Mouse (Mus musculus): ENCODE measurements around the gene Pelo.
A peak's percentile ranks its signal among the peaks of the same experiment; 100 is the strongest.

Gene Pelo

DNA sequence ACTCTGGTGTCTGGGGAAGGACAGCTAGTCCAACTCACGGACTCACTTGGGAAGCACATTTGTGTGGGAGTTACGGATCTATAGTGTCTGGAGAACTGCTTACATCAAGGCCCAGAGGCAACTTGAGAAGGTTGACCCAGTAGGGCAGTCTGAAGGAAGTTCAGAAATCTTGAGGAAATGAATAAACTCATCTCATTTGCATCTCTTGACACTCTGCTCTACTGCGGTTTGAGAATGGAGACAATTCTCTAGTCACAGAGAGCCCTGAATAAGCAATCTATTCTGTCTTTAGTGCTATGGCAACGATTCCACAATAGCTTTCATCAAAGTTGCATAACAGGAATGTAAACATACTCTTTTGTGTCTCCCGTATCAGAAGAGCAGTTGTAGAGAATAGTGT is 7.0 kb upstream of the Pelo start:
- DNase-seq (ENCODE audit: low read depth, low spot score) = no peak

DNA sequence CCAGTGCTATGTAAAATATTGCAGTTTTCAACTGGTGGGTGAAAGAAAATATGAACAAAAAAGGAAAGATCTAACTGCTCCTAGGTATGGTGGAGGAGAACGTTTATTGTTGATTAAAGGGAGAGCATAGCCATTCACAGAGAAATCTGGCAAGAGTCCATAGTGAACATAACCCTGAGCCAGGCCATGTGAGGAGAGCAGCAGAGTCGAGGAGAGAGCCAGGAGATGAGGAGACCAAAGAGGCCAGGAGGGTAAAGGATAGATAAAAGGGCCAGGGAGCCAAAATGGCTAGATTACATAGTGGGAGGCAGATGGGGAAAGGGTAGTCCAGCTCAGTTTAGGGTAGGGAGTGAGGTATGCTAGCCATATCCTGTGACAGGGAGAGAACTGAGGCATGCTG is 6.2 kb upstream of the Pelo start:
- no peak for DNase-seq (ENCODE audit: low read depth, low spot score)

DNA sequence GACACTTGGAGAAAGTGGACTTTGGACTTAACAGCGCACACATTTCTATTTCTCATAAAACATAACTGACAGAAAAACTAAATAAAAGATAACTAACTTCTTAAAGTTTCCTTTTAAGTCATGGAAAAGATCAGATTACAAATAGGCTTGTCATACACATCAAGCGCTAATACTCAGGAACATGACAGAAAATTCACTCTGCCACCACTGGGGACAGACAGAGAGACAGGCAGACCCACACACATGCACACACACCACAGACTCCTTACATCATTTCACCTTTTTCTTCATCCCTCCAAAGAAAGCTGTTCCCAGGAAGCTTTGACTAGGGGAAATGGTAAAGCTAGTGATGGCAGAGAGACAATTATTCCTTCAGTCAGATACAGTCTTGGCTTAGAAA is 5.4 kb upstream of the Pelo start:
- no peak for DNase-seq (ENCODE audit: low read depth, low spot score)

DNA sequence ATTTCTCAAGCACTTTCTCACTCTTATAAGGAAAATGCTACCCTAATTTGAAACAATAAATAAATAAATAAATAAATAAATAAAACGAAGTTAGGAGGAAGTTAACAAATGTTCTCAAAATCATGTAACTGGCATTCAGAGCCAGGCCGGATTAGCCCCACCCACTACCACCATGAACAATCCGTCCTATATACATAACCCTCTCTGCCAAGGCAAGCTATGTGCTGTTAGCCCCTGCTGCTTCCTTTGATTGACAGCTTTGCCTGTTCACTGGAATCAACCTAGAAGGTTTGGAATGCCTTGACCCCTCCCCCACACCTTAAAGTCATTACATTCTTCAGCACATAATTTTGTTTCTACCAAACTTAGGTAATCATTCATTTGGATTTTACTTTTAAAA is 1.5 kb upstream of the Pelo start:
- peak; percentile 57 for DNase-seq (ENCODE audit: low read depth, low spot score)

DNA sequence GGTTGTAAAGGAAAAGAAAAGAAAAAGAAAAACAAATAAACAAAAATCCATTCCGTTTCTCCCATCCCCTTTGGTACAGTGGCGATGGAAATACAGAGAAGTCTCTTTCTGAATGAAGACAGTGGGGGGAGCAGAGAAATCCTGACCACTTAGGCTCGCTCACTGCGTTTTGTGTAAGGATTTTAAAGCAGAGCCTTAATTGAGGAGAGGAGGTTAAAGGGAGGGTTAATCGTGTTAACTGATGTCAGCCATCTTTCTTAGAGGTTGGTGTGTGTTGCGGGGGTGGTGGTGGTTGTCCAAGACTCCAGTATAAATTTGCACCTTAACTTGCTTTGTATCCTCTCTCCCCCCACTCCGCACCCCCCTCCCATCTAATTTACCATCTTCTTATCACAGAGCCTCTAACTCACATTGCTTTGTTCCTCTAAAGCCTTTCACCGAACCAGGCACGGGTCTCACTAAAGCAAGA is 1.0 kb upstream of the Pelo start:
- DNase-seq (ENCODE audit: low read depth, low spot score) = no peak

DNA sequence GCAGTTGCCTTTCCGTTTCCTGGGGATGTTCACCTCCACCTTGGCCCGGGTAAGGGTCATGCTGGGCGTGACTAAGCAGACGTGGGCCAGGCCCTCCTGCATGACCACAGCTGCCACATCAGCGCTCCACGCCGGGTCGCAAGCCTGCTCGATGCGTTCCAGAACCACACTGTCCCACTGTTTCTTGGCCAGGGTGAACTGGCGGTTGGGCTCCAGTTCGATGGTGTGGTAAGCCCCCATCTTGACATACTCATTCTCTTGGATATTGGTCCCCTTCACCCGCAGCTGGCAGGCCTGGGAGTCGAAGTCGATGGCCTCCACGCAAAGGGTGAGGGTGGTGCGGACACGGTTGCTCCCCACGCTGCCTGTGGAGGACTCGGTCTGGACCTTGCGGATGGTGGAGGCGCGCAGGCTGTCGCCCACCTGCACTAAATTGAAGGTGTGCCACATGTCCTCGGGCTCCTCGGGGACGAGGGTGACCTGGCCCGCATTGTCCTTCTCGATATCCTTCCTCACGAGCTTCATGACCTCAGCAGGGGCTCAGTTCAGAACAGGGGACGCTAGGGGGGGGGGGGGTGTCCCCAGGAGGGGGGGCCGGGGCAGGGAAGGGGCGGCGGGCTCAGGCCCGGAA is 476 bp downstream of the Pelo start:
- DNase-seq (ENCODE audit: low read depth, low spot score) = peak; percentile 42

DNA sequence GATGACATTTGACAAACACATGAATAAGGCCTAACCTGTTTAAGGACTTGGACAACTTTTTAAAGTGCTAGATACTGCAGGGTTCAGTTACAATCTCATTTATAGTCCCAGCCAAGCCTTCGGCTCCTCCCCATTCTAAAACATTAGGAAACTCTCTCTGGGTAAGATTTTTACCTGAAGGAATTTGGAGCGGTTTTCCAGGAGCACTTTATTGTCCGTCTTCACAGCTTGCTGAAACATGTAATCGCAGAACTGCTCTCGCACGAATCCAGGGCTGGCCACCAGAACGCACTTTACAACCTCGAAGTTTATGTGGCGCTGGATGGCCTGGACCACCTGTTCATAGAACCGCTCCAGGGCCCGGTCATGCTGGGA is 979 bp downstream of the Pelo start:
- no peak for DNase-seq (ENCODE audit: low read depth, low spot score)

DNA sequence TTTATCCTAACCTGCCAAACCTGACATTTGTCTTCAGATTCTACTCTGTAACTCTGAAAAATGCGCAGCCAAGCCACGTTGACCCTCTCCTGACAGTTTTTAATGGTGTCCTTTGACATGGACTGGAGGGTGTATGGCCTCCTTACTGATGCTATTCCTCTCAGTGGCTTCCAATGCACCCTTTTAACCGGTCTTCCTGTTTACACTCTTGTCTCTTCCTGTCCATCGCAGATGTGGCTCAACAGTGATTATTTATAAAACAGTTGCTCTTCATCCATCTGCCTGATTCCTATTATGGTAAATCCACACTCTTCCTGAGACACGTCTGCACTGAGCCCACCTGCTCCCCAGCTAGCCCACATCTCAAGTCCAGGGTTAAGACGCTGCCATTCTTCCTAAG is 4.0 kb downstream of the Pelo start:
- DNase-seq (ENCODE audit: low read depth, low spot score) = no peak

DNA sequence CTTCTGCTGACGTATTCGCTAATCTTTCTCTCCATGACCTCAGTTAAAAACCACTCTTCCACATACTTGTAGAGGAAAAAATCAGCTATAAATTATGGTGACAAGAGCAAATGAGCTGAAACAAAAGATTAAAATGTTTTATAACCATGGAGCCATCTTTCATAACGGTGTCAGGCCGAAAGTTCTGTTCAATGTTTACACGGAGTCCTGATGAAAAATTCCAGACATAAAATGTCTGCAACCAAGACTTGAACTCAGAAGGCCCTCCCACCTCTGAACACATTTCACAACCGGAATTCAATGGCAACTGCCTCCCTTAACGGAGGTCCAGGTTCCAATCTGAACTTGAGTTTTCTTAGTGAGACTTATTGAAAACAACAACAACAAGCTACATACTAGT is 7.6 kb downstream of the Pelo start:
- DNase-seq (ENCODE audit: low read depth, low spot score) = no peak

DNA sequence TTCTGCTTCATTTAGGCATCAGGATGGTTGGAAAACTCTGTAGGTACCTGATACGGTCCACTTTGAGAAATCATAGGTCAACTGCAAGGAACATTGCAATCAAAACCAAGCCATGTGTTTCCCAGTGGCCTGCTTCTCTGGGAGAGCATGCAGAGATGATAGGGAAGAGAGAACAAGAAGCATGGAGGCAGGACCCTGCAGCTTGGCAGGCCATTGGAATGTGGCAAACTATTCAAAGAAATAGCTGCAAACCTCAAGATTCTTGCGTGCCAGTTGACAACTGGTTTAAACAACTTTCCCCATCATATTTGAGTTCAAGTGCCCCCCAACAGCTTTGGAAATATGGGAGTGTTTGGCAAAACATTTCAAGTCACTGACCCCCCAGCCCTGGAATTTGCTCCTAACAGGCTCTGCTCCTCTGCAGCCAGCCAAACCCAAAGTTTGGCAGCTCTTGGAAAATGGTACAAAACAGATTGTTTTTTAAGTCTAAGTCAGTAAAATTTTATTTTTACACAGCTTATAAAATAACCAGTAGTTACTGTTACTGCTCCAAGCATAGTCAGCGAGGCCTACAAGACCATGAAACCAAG is 9.9 kb downstream of the Pelo start:
- no peak for DNase-seq (ENCODE audit: low read depth, low spot score)

DNA sequence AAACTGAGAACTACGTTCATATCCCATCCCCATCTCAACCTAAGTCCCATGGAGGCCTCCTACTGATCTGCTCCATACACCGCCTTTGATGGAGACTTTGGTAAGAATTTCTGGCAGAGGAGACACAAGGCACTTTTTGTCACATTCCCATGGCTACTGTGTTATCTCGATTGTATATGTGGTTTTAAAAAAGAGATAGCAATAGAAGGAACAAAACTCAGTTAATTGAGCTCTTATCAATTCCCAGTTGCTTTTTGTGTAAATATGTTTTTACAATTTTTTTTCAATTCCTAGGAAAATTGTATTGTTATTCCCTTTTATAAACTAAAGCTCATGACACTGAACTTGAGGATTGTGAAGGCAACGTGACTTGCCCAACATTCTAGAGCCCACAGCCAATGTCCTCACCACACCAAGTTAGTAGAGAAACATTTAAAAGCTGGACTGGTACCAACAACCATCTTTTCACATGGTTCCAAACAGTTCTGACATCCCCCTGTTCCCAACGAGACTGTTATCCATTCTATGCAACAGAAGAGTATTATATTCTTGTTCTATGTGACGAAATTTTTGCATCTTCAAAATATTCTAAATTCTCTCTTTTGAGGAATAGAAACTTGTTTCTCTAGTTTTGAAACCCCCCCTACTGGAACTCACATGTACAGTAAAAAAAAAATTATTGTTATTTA is 10.8 kb downstream of the Pelo start:
- no peak for DNase-seq (ENCODE audit: low read depth, low spot score)

DNA sequence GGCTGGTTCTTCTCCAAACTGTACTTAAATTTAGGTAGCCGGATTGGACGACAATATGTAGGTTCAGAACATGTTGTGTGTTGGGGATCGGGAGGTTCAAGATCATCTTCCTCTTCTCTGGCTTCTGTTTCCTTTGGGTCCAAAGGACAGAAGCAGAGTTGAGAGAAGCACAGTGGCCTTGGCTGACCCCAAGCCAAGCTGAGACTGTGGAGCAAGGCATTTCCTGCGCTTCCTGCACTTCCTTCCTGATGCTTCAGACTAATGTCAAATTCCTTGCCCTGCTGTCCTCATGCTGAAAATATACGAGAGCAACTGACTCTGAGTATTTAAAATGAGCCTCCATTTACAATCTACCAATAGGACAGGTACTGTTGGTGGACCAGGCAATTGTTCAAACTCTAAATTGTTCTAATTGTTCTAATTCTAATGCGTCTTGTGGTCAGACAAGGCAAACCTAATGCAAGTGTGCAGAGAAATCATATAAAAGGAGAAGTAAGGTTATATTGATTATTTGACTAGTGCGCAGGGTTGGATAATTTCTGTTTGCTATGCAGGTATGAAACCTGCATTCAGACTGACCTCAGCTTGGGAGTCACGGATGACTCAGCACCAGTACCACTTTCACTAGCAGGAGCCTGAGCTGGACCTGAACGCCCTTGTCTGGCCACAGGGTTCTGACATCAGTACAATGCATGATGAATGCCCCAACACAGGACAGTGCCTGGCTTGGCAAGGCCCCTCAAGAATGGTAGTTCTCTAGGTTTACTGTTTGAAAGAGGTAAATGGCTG is 12.4 kb downstream of the Pelo start:
- no peak for DNase-seq (ENCODE audit: low read depth, low spot score)

DNA sequence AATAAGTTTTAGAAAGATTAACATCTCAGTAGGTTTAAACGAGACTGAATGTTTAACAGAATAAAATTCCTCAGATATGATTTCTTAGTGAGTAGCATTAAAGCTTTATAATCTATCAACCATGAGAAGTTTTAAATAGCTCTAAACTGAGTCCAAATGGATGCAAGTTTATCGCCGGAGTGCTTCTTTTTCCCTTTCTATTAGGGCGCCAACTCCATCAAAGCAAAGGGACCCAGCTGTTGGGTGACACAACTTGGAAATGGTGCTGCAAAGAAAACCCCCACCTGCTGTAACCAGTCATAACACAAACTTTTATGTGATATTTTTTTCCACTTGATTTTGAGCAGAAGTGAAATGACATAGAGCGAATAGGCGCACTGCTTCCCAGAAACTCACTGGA is 17.6 kb downstream of the Pelo start:
- no peak for DNase-seq (ENCODE audit: low read depth, low spot score)

DNA sequence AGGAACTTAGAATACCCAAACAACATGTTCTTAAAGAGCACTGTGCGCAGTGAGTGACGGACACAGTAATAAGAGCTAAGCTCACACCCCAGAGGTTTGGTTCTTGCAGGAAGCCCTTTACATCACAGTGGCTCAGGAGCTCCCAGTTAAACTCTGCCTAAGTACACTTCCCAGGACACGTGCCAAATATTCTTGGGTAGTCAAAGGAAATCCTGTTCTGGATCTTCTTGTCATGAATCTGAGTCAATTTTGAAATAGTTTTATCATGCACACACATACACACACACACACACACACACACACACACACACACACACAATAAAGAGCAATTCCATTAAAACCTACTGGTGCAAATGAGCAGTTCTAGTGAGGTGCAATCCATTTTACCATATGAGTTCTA is 18.6 kb downstream of the Pelo start:
- no peak for DNase-seq (ENCODE audit: low read depth, low spot score)

DNA sequence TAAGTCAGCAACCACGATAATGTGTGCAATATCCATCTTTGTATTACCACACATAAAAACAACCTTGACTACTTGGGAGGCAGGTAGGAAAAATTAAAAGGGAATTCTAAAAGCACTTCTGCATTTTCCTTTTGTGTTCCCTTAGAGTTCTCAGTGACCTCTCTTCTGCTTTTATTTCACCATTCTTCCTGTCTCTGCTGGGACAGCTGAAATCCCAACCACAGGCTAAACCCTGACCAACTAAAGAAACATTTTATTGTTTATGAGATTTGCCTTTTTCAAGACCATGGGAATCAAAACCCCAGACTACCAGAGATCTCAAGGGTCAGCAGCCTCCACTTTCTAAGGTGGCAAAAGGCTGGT is 22.0 kb downstream of the Pelo start:
- no peak for DNase-seq (ENCODE audit: low read depth, low spot score)

DNA sequence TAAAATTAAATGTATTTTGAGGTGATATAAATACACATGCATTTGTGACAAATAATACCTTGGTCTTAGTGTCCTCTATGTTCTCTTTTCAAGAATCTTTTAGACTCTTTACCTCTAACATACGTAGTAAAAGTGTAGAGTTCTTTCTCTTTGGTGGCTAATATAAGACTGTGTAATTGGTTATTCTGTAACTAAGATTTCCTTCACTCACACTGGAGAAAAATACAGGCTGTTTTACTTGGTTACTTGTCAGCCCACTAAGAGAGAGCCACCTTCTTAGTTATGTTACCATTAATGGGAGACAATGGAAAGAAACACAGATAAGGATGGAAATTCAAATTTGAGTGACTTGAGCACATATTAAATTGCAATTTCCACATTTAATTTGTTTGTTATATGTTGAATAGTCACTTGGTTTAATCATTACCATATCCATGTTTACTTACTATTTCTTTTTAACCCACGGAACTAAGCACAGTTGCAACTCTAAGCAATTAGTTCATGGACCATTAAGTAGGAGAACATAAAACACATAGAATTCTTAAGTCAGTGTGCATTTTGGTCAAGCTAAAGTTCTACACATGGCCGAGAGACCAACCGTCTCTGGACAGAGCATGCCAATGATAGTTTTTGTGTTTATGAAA is 22.5 kb downstream of the Pelo start:
- DNase-seq (ENCODE audit: low read depth, low spot score) = no peak

DNA sequence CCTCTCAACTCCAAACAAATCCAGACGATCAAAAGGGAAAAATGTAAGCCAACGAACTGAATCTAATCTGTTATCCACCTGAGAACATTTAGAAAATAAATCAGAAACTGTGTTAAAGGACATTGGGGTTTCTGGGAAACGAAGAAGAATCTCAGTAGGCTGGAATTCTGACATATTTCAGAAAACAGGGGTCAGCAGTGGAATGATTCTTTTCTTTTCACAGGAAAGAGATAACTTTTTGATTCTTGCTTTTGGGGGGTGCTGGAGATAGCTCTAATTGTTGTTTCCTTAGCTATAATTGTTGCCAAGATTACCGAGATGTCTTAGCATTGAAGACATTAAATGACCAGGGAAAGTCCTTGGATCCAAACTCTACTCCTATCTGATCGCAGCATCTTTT is 32.4 kb downstream of the Pelo start:
- DNase-seq (ENCODE audit: low read depth, low spot score) = no peak

DNA sequence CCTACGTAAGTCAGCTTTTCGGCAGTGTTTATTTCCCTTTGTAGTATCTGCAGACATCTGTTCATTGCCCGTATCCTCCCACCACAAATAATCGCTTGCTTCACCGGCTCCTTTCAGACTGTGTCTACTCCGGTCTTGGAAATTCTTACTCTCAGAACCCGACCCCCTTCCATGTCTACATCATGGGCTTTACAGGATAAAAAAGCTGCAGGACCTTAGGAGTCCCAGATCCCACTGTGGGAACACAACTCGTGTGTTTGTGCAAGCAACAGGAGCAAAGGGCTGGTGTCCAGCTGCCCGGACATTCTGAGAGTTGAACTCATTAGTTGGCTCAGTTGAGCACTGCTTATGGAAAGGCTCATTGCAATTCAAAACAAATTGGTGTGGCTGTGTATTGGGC is 35.2 kb downstream of the Pelo start:
- no peak for DNase-seq (ENCODE audit: low read depth, low spot score)

DNA sequence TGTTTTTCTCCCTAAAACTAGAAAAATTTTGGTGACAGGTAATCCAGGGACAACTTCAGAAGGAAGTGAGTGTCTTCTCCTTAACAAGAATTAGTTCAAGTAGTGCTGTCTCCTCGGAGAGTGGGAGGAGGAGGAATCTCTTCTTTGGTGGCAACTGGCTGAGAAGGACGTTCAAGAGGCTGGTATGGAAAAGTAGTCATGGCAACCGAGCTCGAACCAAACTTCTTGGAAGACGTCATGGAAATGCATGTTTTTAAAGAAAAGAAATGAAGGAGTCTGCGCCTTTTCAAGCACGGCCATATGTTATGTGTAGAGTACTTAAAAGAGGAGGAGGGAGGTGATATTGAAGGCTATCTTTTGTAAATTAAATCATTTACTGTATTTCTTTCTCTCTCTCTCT is 37.4 kb downstream of the Pelo start:
- DNase-seq (ENCODE audit: low read depth, low spot score) = peak; percentile 8

DNA sequence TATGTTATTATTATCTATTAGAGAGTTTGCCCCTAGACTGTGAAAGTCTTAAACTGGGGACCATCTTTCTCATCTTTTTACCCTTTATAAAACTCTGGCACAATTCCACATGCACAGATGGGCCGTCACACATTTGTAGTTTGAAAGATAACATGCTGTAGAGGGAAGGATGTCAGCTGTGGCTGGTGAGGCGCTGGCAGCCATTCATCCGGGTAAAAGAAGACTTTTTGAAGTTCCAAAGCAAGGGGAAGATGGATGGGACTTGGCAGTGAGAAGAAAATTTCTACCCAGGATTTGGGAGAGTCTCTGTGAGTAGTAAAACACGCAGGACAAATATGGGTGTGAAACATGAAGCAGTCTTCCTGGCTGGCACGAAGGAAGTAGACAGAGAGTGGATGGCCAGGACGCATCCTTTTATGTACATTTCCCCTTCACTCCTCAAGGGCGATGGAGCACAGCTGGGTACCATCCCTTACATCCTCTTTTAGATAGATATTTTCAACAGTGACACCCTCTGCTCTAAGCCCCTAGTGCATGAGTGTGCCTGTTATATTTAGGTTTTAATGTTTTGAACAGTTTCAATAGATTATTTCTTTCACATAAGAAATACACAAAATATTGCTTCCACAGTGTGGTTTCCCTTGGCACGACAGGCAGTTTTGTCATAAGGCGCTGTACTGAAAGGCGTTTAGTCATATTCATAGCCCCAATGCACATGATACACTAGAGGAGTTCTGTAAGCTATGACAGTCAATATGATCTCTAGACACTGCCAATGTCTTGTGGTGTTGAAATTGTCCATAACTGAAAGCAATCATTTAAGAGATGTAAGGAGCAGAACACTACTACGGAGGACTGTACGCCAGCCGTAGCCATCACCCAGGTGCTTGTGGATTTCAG is 39.1 kb downstream of the Pelo start:
- no peak for DNase-seq (ENCODE audit: low read depth, low spot score)

DNA sequence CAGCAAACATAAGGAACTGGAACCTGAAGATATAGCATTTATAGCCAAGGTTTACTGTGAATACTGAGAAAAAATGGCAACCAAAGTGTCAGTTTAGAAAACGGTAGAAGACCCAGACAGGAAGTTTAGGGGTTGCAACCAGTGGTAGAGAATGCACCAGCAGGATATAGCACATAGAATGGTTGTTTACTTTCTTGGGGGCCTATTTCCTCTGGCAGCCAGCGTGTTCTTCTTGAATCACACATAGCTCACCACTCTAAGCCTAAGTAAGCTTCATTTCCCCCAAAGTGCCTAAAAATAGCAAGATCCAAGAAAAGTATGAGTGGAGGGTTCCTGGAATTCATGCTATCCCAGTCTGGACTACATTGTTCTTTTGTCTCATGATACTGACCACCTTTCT is 47.3 kb downstream of the Pelo start:
- no peak for DNase-seq (ENCODE audit: low read depth, low spot score)
